Mouse (Mus musculus) limb, embryonic 13.5 days (tissue): Measurements from ENCODE around the gene Plcxd2. TPM values are rescaled to one million over a fixed set of nuclear protein-coding genes. Genes with fewer than 3 reads are reported as not detected.

Experiments
- ATAC-seq: fragments of 200-750 bp; cut with Nextera tagmentation; 2 replicates; pipeline ENCODE4 v1.8.0; 2017; ENCODE audit warnings: low read depth, moderate number of reproducible peaks, moderate TSS enrichment; ENCODE audit not compliant: low FRiP score
- H3K27ac ChIP-seq: fragments of 300-500 bp; sonication (generic); 2 replicates; pipeline ENCODE4 v1.5.1; 2015; ENCODE audit warnings: inconsistent platforms, mild to moderate bottlenecking, moderate library complexity
- H3K27me3 ChIP-seq: fragments of 300-500 bp; sonication (generic); 2 replicates; pipeline ENCODE4 v1.6.1; 2015; ENCODE audit warnings: mild to moderate bottlenecking, inconsistent platforms
- H3K36me3 ChIP-seq: fragments of 300-500 bp; sonication (generic); 2 replicates; pipeline ENCODE4 v1.6.1; 2015; ENCODE audit warnings: inconsistent platforms, mild to moderate bottlenecking, moderate library complexity
- H3K4me1 ChIP-seq: fragments of 300-500 bp; sonication (generic); 2 replicates; pipeline ENCODE4 v1.6.1; 2015; ENCODE audit warnings: inconsistent platforms
- H3K4me2 ChIP-seq: fragments of 300-500 bp; sonication (generic); replicated peaks from 2 replicates; pipeline ENCODE4 v1.6.1; 2015; ENCODE audit warnings: inconsistent platforms, mild to moderate bottlenecking, moderate library complexity
- H3K4me3 ChIP-seq: fragments of 300-500 bp; sonication (generic); 2 replicates; pipeline ENCODE4 v1.5.1; 2015; ENCODE audit warnings: moderate library complexity, mild to moderate bottlenecking, inconsistent platforms
- H3K9ac ChIP-seq: fragments of 300-500 bp; sonication (generic); 2 replicates; pipeline ENCODE4 v1.6.1; 2015; ENCODE audit warnings: mild to moderate bottlenecking, inconsistent platforms
- H3K9me3 ChIP-seq: fragments of 300-500 bp; sonication (generic); 2 replicates; pipeline ENCODE4 v1.6.1; 2016; ENCODE audit warnings: inconsistent platforms
- WGBS: fragments of 180-500 bp; shearing (Covaris S2); methylation state at CpG from one replicate; pipeline ENCODE4 v1.1.7; 2015; 5-methylcytosine and 5-hydroxymethylcytosine counted together
- polyA plus RNA-seq: library from polyadenylated mRNA; unstranded; fragments of >200 nt; fragmentation: Nextera tagmentation; extraction: Ambion mirVana; gene quantifications from 2 replicates; pipeline ENCODE4 v1.2.1, GENCODE M21; 2015

Gene Plcxd2
- polyA plus RNA-seq, 1 experiment from 2014 or later = 2.7 TPM

GRCm38 (mm10) chr16:45976251-45976650 lies 33.8 kb downstream of the Plcxd2 start:
- Histone ChIP-seq H3K9ac (no peak overlapping the region), H3K4me3 (no peak overlapping the region), H3K4me2 (no peak overlapping the region), H3K27me3 (no peaks in the 10 kb centered on the region), H3K9me3 (no peaks in the 10 kb centered on the region), H3K4me1 (peaks cover 7% of the 10 kb centered on the region; the same call in 1 of the 2 replicates), H3K27ac (no peak overlapping the region), H3K36me3 (0 out of 2 replicates have a peak, but pooled peaks cover 4% of the 10 kb centered on the region)
- WGBS = 92% methylated on average over 1 of the region's 1 CpGs
- no peak for ATAC-seq

GRCm38 (mm10) chr16:45973959-45974686 lies 35.9 kb downstream of the Plcxd2 start:
- Histone ChIP-seq H3K9me3 (no peaks in the 10 kb centered on the region), H3K27me3 (no peaks in the 10 kb centered on the region), H3K4me3 (no peak overlapping the region), H3K4me2 (no peak overlapping the region), H3K27ac (no peak overlapping the region), H3K9ac (no peak overlapping the region), H3K36me3 (no peaks in the 10 kb centered on the region), H3K4me1 (peaks cover 7% of the 10 kb centered on the region; the same call in 1 of the 2 replicates)
- ATAC-seq = peak; percentile 54; the same call in 1 of the 2 replicates
- 43% methylated on average over 9 of the region's 9 CpGs for WGBS

DNA sequence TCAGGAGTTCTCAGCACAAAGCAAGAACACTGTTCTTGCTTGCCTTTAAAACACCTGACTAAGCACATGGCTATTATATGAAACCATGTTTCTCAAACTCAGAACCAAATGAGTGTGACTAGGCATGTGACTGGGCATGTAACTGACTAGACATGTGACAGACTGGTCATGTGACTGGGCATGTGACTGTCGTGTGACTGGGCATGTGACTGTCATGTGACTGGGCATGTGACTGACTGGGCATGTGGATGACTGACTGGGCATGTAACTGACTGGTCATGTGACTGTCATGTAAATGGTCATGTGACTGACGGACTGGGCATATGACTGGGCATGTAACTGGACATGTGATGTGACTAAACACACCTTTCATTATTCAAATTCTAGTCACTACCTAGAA lies 39.8 kb downstream of the Plcxd2 start:
- Histone ChIP-seq H3K4me1 (peaks cover 25% of the 10 kb centered on the region), H3K9me3 (no peaks in the 10 kb centered on the region), H3K9ac (no peak overlapping the region), H3K4me2 (no peak overlapping the region), H3K27ac (no peak overlapping the region), H3K36me3 (no peaks in the 10 kb centered on the region), H3K27me3 (no peaks in the 10 kb centered on the region), H3K4me3 (no peak overlapping the region)
- ATAC-seq = no peak
- 88% methylated on average over 2 of the region's 2 CpGs for WGBS

GRCm38 (mm10) chr16:45968716-45969115 lies 41.3 kb downstream of the Plcxd2 start:
- Histone ChIP-seq H3K9ac (no peak overlapping the region), H3K4me2 (no peak overlapping the region), H3K27me3 (no peaks in the 10 kb centered on the region), H3K9me3 (no peaks in the 10 kb centered on the region), H3K4me3 (no peak overlapping the region), H3K27ac (no peak overlapping the region), H3K36me3 (no peaks in the 10 kb centered on the region), H3K4me1 (peaks cover 19% of the 10 kb centered on the region)
- no peak for ATAC-seq
- WGBS = 77% methylated on average over 5 of the region's 5 CpGs

DNA sequence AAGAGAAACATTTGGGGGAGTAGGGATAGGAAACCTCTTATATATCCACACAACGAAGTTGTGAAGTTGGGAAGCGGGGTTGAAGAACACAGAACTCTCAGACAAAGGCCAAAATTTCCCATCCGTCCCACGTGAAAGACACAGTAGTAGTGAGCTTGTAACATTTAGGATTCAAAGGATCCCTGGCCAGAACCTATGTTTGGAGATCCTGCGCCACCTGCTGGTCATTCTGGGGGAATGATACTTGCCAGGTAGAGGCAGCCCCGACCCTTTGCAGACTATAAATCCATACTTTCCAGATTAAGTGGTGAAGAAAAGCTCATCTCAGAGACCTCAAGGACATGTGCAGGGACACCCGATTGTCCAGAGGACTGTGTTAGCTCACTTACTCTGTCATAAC lies 42.5 kb downstream of the Plcxd2 start:
- Histone ChIP-seq H3K9ac (no peak overlapping the region), H3K4me1 (peaks cover 26% of the 10 kb centered on the region), H3K27me3 (no peaks in the 10 kb centered on the region), H3K4me2 (no peak overlapping the region), H3K9me3 (no peaks in the 10 kb centered on the region), H3K27ac (no peak overlapping the region), H3K4me3 (no peak overlapping the region), H3K36me3 (no peaks in the 10 kb centered on the region)
- 9% methylated on average over 7 of the region's 7 CpGs for WGBS
- ATAC-seq = peak; percentile 90

DNA sequence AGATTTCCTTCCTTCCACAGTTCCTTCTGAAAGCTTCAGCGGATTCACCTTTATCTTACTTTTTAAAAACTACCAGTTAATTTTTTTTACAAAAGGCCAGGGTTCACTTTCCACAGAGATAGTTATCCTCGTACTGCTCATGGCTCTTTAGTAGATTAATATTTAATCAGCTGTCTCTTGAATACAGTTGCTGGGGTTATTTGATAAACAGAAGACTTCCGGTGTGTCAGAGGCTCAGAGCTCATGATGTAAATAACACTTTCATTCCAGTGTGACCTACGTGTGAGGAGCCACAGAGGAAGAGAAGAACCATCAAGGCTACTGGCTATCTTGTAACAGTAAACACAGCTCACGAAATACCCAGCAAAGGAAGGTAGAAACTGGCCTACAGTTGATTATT lies 43.4 kb downstream of the Plcxd2 start:
- 84% methylated on average over 5 of the region's 5 CpGs for WGBS
- no peaks in the 10 kb centered on the region for H3K27me3 ChIP-seq
- no peaks in the 10 kb centered on the region for H3K36me3 ChIP-seq
- ATAC-seq = no peak
- no peak overlapping the region for H3K4me3 ChIP-seq
- H3K27ac ChIP-seq = no peak overlapping the region
- H3K9ac ChIP-seq = no peak overlapping the region
- no peaks in the 10 kb centered on the region for H3K9me3 ChIP-seq
- peaks cover 26% of the 10 kb centered on the region for H3K4me1 ChIP-seq
- H3K4me2 ChIP-seq = no peak overlapping the region

- H3K4me3 ChIP-seq = no peak overlapping the region
- no peaks in the 10 kb centered on the region for H3K9me3 ChIP-seq
- H3K27me3 ChIP-seq = no peaks in the 10 kb centered on the region
- no peak overlapping the region for H3K9ac ChIP-seq
- ATAC-seq = no peak
- H3K36me3 ChIP-seq = no peaks in the 10 kb centered on the region
- peaks cover 26% of the 10 kb centered on the region for H3K4me1 ChIP-seq
- 93% methylated on average over 6 of the region's 6 CpGs for WGBS
- H3K4me2 ChIP-seq = no peak overlapping the region
- H3K27ac ChIP-seq = no peak overlapping the region
Measured at GRCm38 (mm10) chr16:45964777-45965176, 45.2 kb downstream of the Plcxd2 start.

DNA sequence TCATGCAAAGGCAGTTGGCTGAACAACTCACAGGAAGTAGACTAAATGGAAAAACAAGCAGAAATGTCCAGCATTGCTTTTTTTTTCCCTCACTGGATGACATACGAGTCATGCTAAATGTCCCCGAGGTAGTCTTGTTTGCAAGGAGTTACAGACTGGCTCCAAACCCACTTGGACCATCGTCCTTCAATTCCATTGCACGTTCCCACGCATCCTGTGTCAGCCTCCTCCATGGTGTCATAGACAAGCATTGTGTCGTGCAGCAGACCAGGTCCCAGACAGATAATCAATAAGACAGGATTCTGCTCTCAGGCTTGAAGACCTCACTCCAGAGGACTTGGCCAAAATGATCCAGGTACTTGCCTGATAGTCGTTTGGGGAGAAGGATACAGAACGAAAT lies 46.2 kb downstream of the Plcxd2 start:
- H3K27ac ChIP-seq = no peak overlapping the region
- WGBS = 91% methylated on average over 8 of the region's 8 CpGs
- no peaks in the 10 kb centered on the region for H3K36me3 ChIP-seq
- H3K4me2 ChIP-seq = no peak overlapping the region
- H3K9me3 ChIP-seq = no peaks in the 10 kb centered on the region
- no peak overlapping the region for H3K4me3 ChIP-seq
- H3K27me3 ChIP-seq = no peaks in the 10 kb centered on the region
- ATAC-seq = no peak
- peaks cover 26% of the 10 kb centered on the region for H3K4me1 ChIP-seq
- H3K9ac ChIP-seq = no peak overlapping the region

- 41% methylated on average over 5 of the region's 5 CpGs for WGBS
- Histone ChIP-seq H3K27ac (no peak overlapping the region), H3K9me3 (no peaks in the 10 kb centered on the region), H3K27me3 (no peaks in the 10 kb centered on the region), H3K9ac (no peak overlapping the region), H3K4me3 (no peak overlapping the region), H3K4me2 (no peak overlapping the region), H3K36me3 (no peaks in the 10 kb centered on the region), H3K4me1 (peaks cover 26% of the 10 kb centered on the region)
- ATAC-seq = no peak
Measured at GRCm38 (mm10) chr16:45963088-45963487, 46.9 kb downstream of the Plcxd2 start.

GRCm38 (mm10) chr16:45960978-45961377 lies 49.0 kb downstream of the Plcxd2 start:
- H3K9ac ChIP-seq = no peak overlapping the region
- no peaks in the 10 kb centered on the region for H3K36me3 ChIP-seq
- H3K4me1 ChIP-seq = peaks cover 13% of the 10 kb centered on the region
- no peak for ATAC-seq
- H3K4me3 ChIP-seq = no peak overlapping the region
- H3K9me3 ChIP-seq = no peaks in the 10 kb centered on the region
- 67% methylated on average over 3 of the region's 3 CpGs for WGBS
- H3K27me3 ChIP-seq = no peaks in the 10 kb centered on the region
- H3K4me2 ChIP-seq = no peak overlapping the region
- no peak overlapping the region for H3K27ac ChIP-seq

DNA sequence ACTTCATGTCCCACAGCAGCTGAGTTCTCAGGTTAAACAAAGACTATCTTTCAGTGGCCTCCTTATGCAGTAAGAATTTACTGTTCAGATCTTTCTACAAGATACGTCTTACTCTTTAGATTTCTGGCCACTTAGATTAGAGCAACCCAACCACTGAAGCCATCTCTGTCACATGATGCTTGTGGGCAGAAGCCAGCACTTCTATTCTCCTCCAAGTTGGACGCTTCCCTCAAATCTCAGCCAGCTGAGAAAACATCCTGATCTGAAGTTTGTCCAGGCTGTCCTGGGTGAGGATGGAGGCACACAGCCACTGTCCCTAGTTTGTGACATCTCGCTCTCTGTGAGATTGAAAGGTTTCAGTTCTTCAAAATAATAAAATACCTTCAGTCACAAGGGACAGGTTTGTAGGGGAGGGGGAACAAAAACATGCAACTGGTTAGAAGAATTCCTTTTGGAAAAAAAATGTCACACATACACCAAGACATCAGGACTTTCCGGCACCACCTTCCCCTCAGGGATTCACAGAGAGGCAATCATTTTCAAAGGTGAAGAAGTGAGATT lies 53.5 kb downstream of the Plcxd2 start:
- H3K27ac ChIP-seq = no peak overlapping the region
- no peak overlapping the region for H3K9ac ChIP-seq
- no peak for ATAC-seq
- H3K4me3 ChIP-seq = no peak overlapping the region
- H3K27me3 ChIP-seq = no peaks in the 10 kb centered on the region
- no peaks in the 10 kb centered on the region for H3K4me1 ChIP-seq
- no peaks in the 10 kb centered on the region for H3K9me3 ChIP-seq
- H3K4me2 ChIP-seq = no peak overlapping the region
- 82% methylated on average over 4 of the region's 4 CpGs for WGBS
- H3K36me3 ChIP-seq = no peaks in the 10 kb centered on the region

- no peak for ATAC-seq
- 79% methylated on average over 4 of the region's 4 CpGs for WGBS
- Histone ChIP-seq H3K4me2 (no peak within 1 kb of the TSS), H3K36me3 (no peaks in the 10 kb centered on the region), H3K4me3 (no peak within 1 kb of the TSS), H3K27ac (no peak within 1 kb of the TSS), H3K4me1 (no peaks in the 10 kb centered on the region), H3K9ac (no peak within 1 kb of the TSS), H3K27me3 (no peaks in the 10 kb centered on the region), H3K9me3 (no peaks in the 10 kb centered on the region)
Measured at GRCm38 (mm10) chr16:45953394-45953793, 56.6 kb downstream of the Plcxd2 start, which contains the start of gene Phldb2. Phldb2 (minus strand) TSS chr16:45953598.

- no peaks in the 10 kb centered on the region for H3K9me3 ChIP-seq
- H3K4me2 ChIP-seq = no peak overlapping the region
- H3K4me1 ChIP-seq = no peaks in the 10 kb centered on the region
- H3K27ac ChIP-seq = no peak overlapping the region
- ATAC-seq = no peak
- no peaks in the 10 kb centered on the region for H3K36me3 ChIP-seq
- H3K9ac ChIP-seq = no peak overlapping the region
- H3K4me3 ChIP-seq = no peak overlapping the region
- H3K27me3 ChIP-seq = no peaks in the 10 kb centered on the region
- 39% methylated on average over 5 of the region's 5 CpGs for WGBS
Measured at GRCm38 (mm10) chr16:45952501-45952900, 57.5 kb downstream of the Plcxd2 start.
